Mouse (Mus musculus): ENCODE data around the gene Epha2. TPM values are rescaled to one million over a fixed set of nuclear protein-coding genes. Genes with fewer than 3 reads are reported as not detected.

The Epha2 gene
- polyA plus RNA-seq, 1 experiment from 2014 or later, result 2.9 TPM

DNA sequence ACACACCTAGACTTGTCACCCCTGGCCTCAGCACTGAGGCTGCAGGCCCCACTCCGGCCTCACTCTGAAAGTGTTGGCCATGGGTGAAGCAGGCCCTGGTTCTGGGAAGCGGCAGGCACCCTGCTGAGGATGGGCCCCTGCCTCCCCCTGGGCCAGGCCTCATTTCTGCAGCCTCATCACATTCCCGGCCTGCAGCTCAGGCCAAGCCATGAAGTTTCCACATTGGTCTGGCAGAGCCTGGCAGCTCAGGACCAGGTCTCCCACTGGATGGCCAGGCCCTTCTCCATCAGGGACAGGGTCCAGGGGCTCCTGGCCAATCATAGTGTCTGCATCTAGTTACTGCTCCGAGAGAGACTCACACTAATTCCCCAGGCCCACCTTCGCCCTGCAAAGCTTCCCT lies 33.7 kb downstream of the Epha2 start:
- ATAC-seq (replicated peaks; ENCODE audit: low FRiP score) (no peak), DNase-seq (ENCODE audit: low spot score) (no peak)
- WGBS, result 73% methylated on average over 5 of the region's 5 CpGs
- Histone ChIP-seq H3K4me2 (no peak overlapping the region), H3K9me3 (ENCODE audit: control insufficient read depth, low read length) (no peaks in the 10 kb centered on the region), H3K27ac (ENCODE audit: low read depth, low read length) (no peak overlapping the region), H3K36me3 (ENCODE audit: control insufficient read depth, insufficient read depth, low read length) (no peaks in the 10 kb centered on the region; the same call in 1 of the 2 replicates), H3K9ac (ENCODE audit: low read depth, low read length) (no peak overlapping the region), H3K4me3 (ENCODE audit: low read depth, low read length) (no peak overlapping the region), H3K27me3 (replicated peaks; ENCODE audit: control insufficient read depth, insufficient read depth, low read length) (peaks cover 8% of the 10 kb centered on the region; the same call in 1 of the 2 replicates), H3K4me1 (replicated peaks; ENCODE audit: control insufficient read depth, insufficient read depth, low read length) (peaks cover 11% of the 10 kb centered on the region)

- Histone ChIP-seq H3K4me3 (ENCODE audit: low read depth, low read length) (no peak overlapping the region), H3K27me3 (replicated peaks; ENCODE audit: control insufficient read depth, insufficient read depth, low read length) (peaks cover 13% of the 10 kb centered on the region), H3K9ac (ENCODE audit: low read depth, low read length) (no peak overlapping the region), H3K9me3 (ENCODE audit: control insufficient read depth, low read length) (no peaks in the 10 kb centered on the region), H3K27ac (ENCODE audit: low read depth, low read length) (no peak overlapping the region), H3K4me1 (replicated peaks; ENCODE audit: control insufficient read depth, insufficient read depth, low read length) (peaks cover 11% of the 10 kb centered on the region), H3K36me3 (ENCODE audit: control insufficient read depth, insufficient read depth, low read length) (no peaks in the 10 kb centered on the region), H3K4me2 (no peak overlapping the region)
- DNase-seq (ENCODE audit: low spot score) (no peak), ATAC-seq (replicated peaks; ENCODE audit: low FRiP score) (no peak)
- 20% methylated on average over 3 of the region's 3 CpGs for WGBS
Observed at GRCm38 (mm10) chr4:141335263-141335796, 34.3 kb downstream of the Epha2 start.

DNA sequence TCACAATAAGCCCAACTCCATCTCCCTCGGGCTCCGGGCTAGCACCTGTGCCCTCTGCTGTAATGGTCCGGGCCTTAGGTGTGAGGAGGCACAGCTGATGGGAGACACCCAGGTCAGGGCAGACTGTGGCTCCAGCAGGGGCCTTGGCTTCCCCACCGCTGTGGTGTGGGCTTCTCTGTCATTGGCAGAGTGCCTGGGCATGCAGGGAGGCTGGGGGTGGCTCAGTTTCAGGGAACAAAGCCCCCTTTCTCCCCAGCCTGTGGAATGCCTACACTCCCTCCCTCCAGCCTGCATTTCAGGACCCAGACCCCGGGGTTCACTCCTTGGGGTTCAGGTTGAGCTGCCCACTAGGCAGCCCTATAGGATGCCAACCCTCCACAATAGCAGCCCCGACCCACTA lies 35.2 kb downstream of the Epha2 start:
- H3K27ac ChIP-seq (ENCODE audit: low read depth, low read length), result no peak overlapping the region
- no peaks in the 10 kb centered on the region for H3K9me3 ChIP-seq (ENCODE audit: control insufficient read depth, low read length)
- H3K9ac ChIP-seq (ENCODE audit: low read depth, low read length), result no peak overlapping the region
- no peak overlapping the region for H3K4me2 ChIP-seq
- ATAC-seq (replicated peaks; ENCODE audit: low FRiP score) (no peak), DNase-seq (ENCODE audit: low spot score) (no peak)
- H3K36me3 ChIP-seq (ENCODE audit: control insufficient read depth, insufficient read depth, low read length), result no peaks in the 10 kb centered on the region
- peaks cover 11% of the 10 kb centered on the region for H3K4me1 ChIP-seq (replicated peaks; ENCODE audit: control insufficient read depth, insufficient read depth, low read length)
- peaks cover 15% of the 10 kb centered on the region for H3K27me3 ChIP-seq (replicated peaks; ENCODE audit: control insufficient read depth, insufficient read depth, low read length)
- H3K4me3 ChIP-seq (ENCODE audit: low read depth, low read length), result no peak overlapping the region
- WGBS, result 67% methylated on average over 6 of the region's 6 CpGs

GRCm38 (mm10) chr4:141337986-141338385 lies 36.9 kb downstream of the Epha2 start:
- DNase-seq (ENCODE audit: low spot score) (no peak), ATAC-seq (replicated peaks; ENCODE audit: low FRiP score) (no peak)
- H3K4me2 ChIP-seq, result no peak overlapping the region
- H3K9me3 ChIP-seq (ENCODE audit: control insufficient read depth, low read length), result no peaks in the 10 kb centered on the region
- H3K27me3 ChIP-seq (replicated peaks; ENCODE audit: control insufficient read depth, insufficient read depth, low read length), result peaks cover 14% of the 10 kb centered on the region
- no peak overlapping the region for H3K4me3 ChIP-seq (ENCODE audit: low read depth, low read length)
- 49% methylated on average over 6 of the region's 6 CpGs for WGBS
- H3K36me3 ChIP-seq (ENCODE audit: control insufficient read depth, insufficient read depth, low read length), result no peaks in the 10 kb centered on the region
- no peak overlapping the region for H3K27ac ChIP-seq (ENCODE audit: low read depth, low read length)
- H3K9ac ChIP-seq (ENCODE audit: low read depth, low read length), result no peak overlapping the region
- H3K4me1 ChIP-seq (replicated peaks; ENCODE audit: control insufficient read depth, insufficient read depth, low read length), result peaks cover 11% of the 10 kb centered on the region

DNA sequence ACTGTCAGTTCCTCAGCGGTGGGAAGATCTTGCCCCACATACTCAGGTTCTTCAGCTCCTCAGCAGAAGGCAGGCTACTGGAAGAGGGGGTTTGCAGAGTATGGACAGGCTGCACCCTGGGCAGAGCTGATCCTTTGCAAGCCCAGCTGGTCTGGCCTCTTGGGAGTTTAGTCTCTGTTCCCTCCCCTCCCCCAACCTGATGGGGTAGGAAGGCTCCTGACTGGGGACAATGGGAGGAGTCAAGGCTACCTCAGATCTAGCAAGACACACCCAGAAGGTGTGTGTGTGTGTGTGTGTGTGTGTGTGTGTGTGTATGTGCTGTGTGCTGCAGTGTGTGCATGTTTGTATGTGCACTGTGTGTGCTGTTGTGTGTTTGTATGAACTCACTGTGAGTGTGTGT lies 37.8 kb downstream of the Epha2 start:
- Histone ChIP-seq H3K27ac (ENCODE audit: low read depth, low read length) (no peak overlapping the region), H3K36me3 (ENCODE audit: control insufficient read depth, insufficient read depth, low read length) (no peaks in the 10 kb centered on the region), H3K9ac (ENCODE audit: low read depth, low read length) (no peak overlapping the region), H3K4me2 (no peak overlapping the region), H3K4me3 (ENCODE audit: low read depth, low read length) (no peak overlapping the region), H3K27me3 (replicated peaks; ENCODE audit: control insufficient read depth, insufficient read depth, low read length) (peaks cover 14% of the 10 kb centered on the region), H3K9me3 (ENCODE audit: control insufficient read depth, low read length) (no peaks in the 10 kb centered on the region), H3K4me1 (replicated peaks; ENCODE audit: control insufficient read depth, insufficient read depth, low read length) (peaks cover 11% of the 10 kb centered on the region)
- WGBS, result 10% methylated on average over 1 of the region's 1 CpGs
- ATAC-seq (replicated peaks; ENCODE audit: low FRiP score) (no peak), DNase-seq (ENCODE audit: low spot score) (no peak)

GRCm38 (mm10) chr4:141341477-141341876 lies 40.4 kb downstream of the Epha2 start:
- Histone ChIP-seq H3K27me3 (replicated peaks; ENCODE audit: control insufficient read depth, insufficient read depth, low read length) (peaks cover 14% of the 10 kb centered on the region), H3K9ac (ENCODE audit: low read depth, low read length) (no peak overlapping the region), H3K4me1 (replicated peaks; ENCODE audit: control insufficient read depth, insufficient read depth, low read length) (peaks cover 5% of the 10 kb centered on the region), H3K36me3 (ENCODE audit: control insufficient read depth, insufficient read depth, low read length) (no peaks in the 10 kb centered on the region), H3K27ac (ENCODE audit: low read depth, low read length) (no peak overlapping the region), H3K4me2 (no peak overlapping the region), H3K4me3 (ENCODE audit: low read depth, low read length) (no peak overlapping the region), H3K9me3 (ENCODE audit: control insufficient read depth, low read length) (no peaks in the 10 kb centered on the region)
- ATAC-seq (replicated peaks; ENCODE audit: low FRiP score) (no peak), DNase-seq (ENCODE audit: low spot score) (no peak)
- 55% methylated on average over 7 of the region's 7 CpGs for WGBS

DNA sequence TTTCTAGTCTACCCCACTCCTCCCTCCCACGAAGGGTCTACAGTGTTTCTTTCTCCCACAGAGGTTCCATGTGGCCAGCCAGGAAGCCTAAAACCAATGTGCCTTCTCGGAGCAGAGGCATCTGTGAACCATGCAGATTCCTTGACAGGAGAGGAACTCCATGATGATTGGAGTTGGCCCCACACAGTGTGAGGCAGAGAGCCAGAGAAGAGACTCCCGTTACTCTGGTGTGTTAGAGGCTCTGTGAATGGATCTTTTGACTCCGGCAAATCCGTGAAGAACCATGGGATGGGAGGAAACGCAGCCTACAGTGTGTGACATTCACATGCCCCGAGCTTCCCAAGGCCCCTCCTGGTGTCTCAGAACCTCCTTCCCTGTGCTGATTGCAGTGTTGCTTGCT lies 42.5 kb downstream of the Epha2 start:
- H3K36me3 ChIP-seq (ENCODE audit: control insufficient read depth, insufficient read depth, low read length), result no peaks in the 10 kb centered on the region
- no peak overlapping the region for H3K27ac ChIP-seq (ENCODE audit: low read depth, low read length)
- peaks cover 7% of the 10 kb centered on the region for H3K4me1 ChIP-seq (replicated peaks; ENCODE audit: control insufficient read depth, insufficient read depth, low read length)
- ATAC-seq (replicated peaks; ENCODE audit: low FRiP score) (no peak), DNase-seq (ENCODE audit: low spot score) (no peak)
- H3K4me3 ChIP-seq (ENCODE audit: low read depth, low read length), result no peak overlapping the region
- H3K9ac ChIP-seq (ENCODE audit: low read depth, low read length), result no peak overlapping the region
- 0 out of 2 replicates have a peak, but pooled peaks cover 2% of the 10 kb centered on the region for H3K9me3 ChIP-seq (ENCODE audit: control insufficient read depth, low read length)
- H3K27me3 ChIP-seq (replicated peaks; ENCODE audit: control insufficient read depth, insufficient read depth, low read length), result peaks cover 12% of the 10 kb centered on the region
- 71% methylated on average over 7 of the region's 7 CpGs for WGBS
- H3K4me2 ChIP-seq, result no peak overlapping the region

DNA sequence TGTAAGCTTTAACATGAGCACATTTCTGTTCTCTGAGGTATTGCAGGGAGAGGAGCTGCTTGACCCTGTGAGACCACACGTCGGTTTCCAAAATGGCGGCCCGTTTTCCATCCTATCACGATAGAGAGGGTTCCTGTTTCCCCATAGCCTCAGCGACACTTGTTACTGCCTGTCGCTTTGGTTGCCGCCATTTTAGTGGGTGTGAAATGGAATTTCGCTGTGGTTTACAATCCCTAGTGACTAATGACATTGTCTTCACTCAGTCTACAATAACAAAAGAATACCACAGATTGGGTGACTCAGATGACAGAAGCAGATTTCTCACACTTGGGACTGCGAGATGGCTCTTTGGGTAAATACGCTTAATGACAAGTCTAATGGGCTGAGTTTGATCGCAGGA lies 44.2 kb downstream of the Epha2 start:
- Histone ChIP-seq H3K4me3 (ENCODE audit: low read depth, low read length) (no peak overlapping the region), H3K36me3 (ENCODE audit: control insufficient read depth, insufficient read depth, low read length) (no peaks in the 10 kb centered on the region), H3K9ac (ENCODE audit: low read depth, low read length) (no peak overlapping the region), H3K9me3 (ENCODE audit: control insufficient read depth, low read length) (0 out of 2 replicates have a peak, but pooled peaks cover 2% of the 10 kb centered on the region), H3K4me2 (no peak overlapping the region), H3K4me1 (replicated peaks; ENCODE audit: control insufficient read depth, insufficient read depth, low read length) (peaks cover 3% of the 10 kb centered on the region; the same call in 1 of the 2 replicates), H3K27ac (ENCODE audit: low read depth, low read length) (no peak overlapping the region), H3K27me3 (replicated peaks; ENCODE audit: control insufficient read depth, insufficient read depth, low read length) (peaks cover 5% of the 10 kb centered on the region)
- WGBS, result 86% methylated on average over 12 of the region's 12 CpGs
- ATAC-seq (replicated peaks; ENCODE audit: low FRiP score) (no peak), DNase-seq (ENCODE audit: low spot score) (no peak)

DNA sequence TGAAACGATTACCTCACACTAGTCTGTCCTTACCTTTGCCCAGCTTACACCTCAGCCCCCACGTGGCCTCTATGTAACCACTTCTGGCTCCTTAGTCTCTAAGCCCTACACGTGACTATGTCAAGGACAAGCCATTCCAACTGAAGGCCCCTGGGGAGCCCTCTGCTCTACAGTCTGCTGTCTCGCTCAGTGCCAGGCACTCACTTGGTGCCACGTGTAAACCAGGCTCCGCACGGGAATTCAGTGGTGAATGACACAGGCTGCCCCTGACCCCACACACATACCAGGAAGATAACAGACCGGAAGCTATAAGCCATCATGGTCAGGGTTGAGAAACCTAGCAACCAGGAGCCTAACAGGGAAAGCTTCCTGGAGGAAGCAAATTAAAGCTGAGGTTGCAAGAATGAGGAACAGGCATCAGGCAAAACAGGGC lies 46.3 kb downstream of the Epha2 start:
- WGBS, result 35% methylated on average over 8 of the region's 8 CpGs
- H3K4me2 ChIP-seq, result no peak overlapping the region
- ATAC-seq (replicated peaks; ENCODE audit: low FRiP score), result no peak
- H3K4me1 ChIP-seq (replicated peaks; ENCODE audit: control insufficient read depth, insufficient read depth, low read length), result peaks cover 3% of the 10 kb centered on the region; the same call in 1 of the 2 replicates
- H3K9me3 ChIP-seq (ENCODE audit: control insufficient read depth, low read length), result 0 out of 2 replicates have a peak, but pooled peaks cover 2% of the 10 kb centered on the region
- no peak overlapping the region for H3K9ac ChIP-seq (ENCODE audit: low read depth, low read length)
- H3K27ac ChIP-seq (ENCODE audit: low read depth, low read length), result no peak overlapping the region
- H3K27me3 ChIP-seq (replicated peaks; ENCODE audit: control insufficient read depth, insufficient read depth, low read length), result no peaks in the 10 kb centered on the region; the same call in 1 of the 2 replicates
- no peaks in the 10 kb centered on the region for H3K36me3 ChIP-seq (ENCODE audit: control insufficient read depth, insufficient read depth, low read length)
- H3K4me3 ChIP-seq (ENCODE audit: low read depth, low read length), result no peak overlapping the region
- DNase-seq (ENCODE audit: low spot score), result no peak
